Mouse (Mus musculus) spleen, adult 10 weeks (tissue): ENCODE measurements around the gene Mylk4. TPM values are rescaled to one million over a fixed set of nuclear protein-coding genes. Genes with fewer than 3 reads are reported as not detected.

ENCODE experiments used
- polyA plus RNA-seq: library from polyadenylated mRNA; stranded (reverse); fragments of 350-450 nt; fragmentation: Illumina TruSeq; extraction: RNeasy Lipid Tissue Mini Kit (QIAGEN cat#74804); gene quantifications from one replicate; pipeline ENCODE4 v1.2.3, GENCODE M21; 2015; ENCODE audit warnings: low replicate concordance; ENCODE audit not compliant: insufficient read depth

Mylk4 gene
- not detected for polyA plus RNA-seq

DNA sequence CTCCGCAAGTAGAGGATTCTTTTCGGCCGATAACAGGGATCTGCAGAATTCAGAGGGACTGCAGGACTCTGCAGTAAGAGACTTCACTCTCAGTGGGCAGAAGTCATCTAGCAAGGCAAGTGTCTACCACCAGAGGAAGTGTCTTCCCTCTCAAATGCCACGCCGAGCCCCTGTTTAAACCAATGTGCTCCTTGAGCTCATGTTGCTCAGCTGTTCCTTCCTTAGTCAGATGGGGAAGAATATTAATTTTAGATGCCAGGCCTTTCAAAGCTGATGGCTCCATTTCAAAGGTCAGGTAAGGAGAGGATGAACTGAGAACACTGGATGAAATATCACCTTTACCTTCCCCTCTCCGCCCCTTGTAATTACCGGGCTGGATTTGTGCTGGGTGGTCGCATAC is at the start of gene Mylk4:
Gene Mylk4, minus strand, starts transcription at position 139 of the 400 bp plus-strand sequence.

DNA sequence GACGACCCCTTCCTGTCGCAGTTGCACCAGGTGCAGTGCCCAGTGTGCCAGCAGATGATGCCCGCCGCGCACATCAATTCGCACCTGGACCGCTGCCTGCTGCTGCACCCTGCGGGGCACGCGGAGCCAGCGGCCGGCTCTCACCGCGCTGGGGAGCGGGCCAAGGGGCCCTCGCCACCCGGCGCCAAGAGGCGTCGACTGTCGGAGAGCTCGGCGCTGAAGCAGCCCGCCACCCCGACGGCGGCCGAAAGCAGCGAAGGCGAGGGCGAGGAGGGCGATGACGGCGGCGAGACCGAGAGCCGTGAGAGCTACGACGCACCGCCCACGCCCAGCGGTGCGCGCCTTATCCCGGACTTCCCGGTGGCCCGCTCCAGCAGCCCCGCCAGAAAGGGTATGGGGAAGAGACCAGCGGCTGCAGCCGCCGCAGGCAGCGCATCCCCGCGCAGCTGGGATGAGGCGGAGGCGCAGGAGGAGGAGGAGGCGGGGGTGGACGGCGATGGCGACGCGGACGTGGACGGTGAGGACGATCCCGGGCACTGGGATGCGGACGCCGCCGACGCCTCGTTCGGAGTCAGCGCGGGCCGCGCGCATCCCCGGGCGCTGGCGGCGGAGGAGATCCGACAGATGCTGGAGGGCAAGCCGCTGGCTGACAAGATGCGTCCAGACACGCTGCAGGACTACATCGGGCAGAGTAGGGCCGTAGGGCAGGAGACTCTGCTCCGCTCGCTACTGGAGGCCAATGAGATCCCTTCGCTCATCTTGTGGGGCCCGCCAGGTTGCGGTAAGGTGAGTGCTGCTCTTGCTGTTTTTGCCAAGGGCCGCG is 18.7 kb upstream of the Mylk4 start, which contains the start of gene D930007J09Rik:
Gene D930007J09Rik, minus strand, starts transcription at position 591 of the 823 bp plus-strand sequence.

DNA sequence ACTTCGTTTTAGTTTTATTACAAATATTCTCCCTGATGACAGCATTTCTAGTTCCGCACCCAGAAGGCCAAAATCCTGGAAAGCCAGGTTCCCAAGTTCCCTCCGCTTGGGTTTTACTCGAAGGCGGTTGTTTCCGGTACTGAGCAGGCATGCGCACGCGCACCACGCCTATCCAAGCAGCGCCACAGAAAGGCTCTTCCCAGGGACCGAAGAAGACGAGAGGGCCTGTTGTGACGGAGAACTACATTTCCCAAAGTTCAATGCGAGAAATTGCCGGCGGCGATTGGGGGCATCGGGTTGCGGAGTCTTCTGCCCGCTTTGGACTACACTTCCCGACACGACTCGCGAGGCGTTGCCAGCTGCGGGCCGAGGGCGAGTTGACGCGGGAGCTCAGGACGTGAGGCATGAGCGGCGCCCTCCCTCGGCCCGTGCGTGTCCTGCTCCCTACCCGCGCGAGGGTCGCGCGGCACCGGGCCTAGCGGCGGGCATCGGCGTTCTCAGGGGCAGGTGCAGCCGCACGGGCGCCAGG is 18.0 kb upstream of the Mylk4 start, which contains the start of gene Wrnip1:
Gene Wrnip1, plus strand, starts transcription at position 346 of the 529 bp plus-strand sequence.

Other genes with a start within 250 kb of the Mylk4 start
- 29.8 TPM for gene Wrnip1, start 18.1 kb upstream of the Mylk4 start, polyA plus RNA-seq
- gene D930007J09Rik, start 18.9 kb upstream of the Mylk4 start, polyA plus RNA-seq: not detected
- gene Serpinb1a, start 67.2 kb upstream of the Mylk4 start, polyA plus RNA-seq: 252 TPM
- not detected for gene Serpinb1c, start 114.3 kb upstream of the Mylk4 start, polyA plus RNA-seq
- 116 TPM for gene Serpinb6b, start 181.3 kb upstream of the Mylk4 start, polyA plus RNA-seq
- 68.0 TPM for gene Serpinb9, start 219.3 kb upstream of the Mylk4 start, polyA plus RNA-seq
- 1.2 TPM for gene Serpinb9b, start 243.5 kb upstream of the Mylk4 start, polyA plus RNA-seq